Mouse (Mus musculus) heart, embryonic 13.5 days (tissue): Measurements from ENCODE around the gene Zdhhc12. TPM values are rescaled to one million over a fixed set of nuclear protein-coding genes. Genes with fewer than 3 reads are reported as not detected.
A peak's percentile ranks its signal among the peaks of the same experiment; 100 is the strongest.

Experiments used
- ATAC-seq: fragments of 200-750 bp; cut with Nextera tagmentation; 2 replicates; pipeline ENCODE4 v1.8.0; 2017; ENCODE audit warnings: moderate TSS enrichment; ENCODE audit not compliant: insufficient number of reproducible peaks, low FRiP score, low TSS enrichment; ENCODE audit errors: extremely low read depth
- H3K27ac ChIP-seq: fragments of 300-500 bp; sonication (generic); replicated peaks from 2 replicates; pipeline ENCODE4 v1.5.1; 2015; ENCODE audit warnings: moderate library complexity, mild to moderate bottlenecking, inconsistent platforms
- H3K27me3 ChIP-seq: fragments of 300-500 bp; sonication (generic); replicated peaks from 2 replicates; pipeline ENCODE4 v1.6.1; 2015; ENCODE audit warnings: mild to moderate bottlenecking, inconsistent platforms
- H3K36me3 ChIP-seq: fragments of 300-500 bp; sonication (generic); 2 replicates; pipeline ENCODE4 v1.6.1; 2015; ENCODE audit warnings: mild to moderate bottlenecking, inconsistent platforms
- H3K4me1 ChIP-seq: fragments of 300-500 bp; sonication (generic); 2 replicates; pipeline ENCODE4 v1.6.1; 2015; ENCODE audit warnings: inconsistent platforms
- H3K4me2 ChIP-seq: fragments of 300-500 bp; sonication (generic); 2 replicates; pipeline ENCODE4 v1.6.1; 2015; ENCODE audit warnings: inconsistent platforms, mild to moderate bottlenecking, moderate library complexity
- H3K4me3 ChIP-seq: fragments of 300-500 bp; sonication (generic); 2 replicates; pipeline ENCODE4 v1.5.1; 2015; ENCODE audit warnings: moderate library complexity, mild to moderate bottlenecking, inconsistent platforms
- H3K9ac ChIP-seq: fragments of 300-500 bp; sonication (generic); 2 replicates; pipeline ENCODE4 v1.6.1; 2015; ENCODE audit warnings: inconsistent platforms, mild to moderate bottlenecking, moderate library complexity
- H3K9me3 ChIP-seq: fragments of 300-500 bp; sonication (generic); 2 replicates; pipeline ENCODE4 v1.6.1; 2016; ENCODE audit warnings: inconsistent platforms
- WGBS: fragments of 180-500 bp; shearing (Covaris S2); methylation state at CpG from one replicate; pipeline ENCODE4 v1.1.7; 2015; ENCODE audit warnings: mixed read lengths; 5-methylcytosine and 5-hydroxymethylcytosine counted together
- polyA plus RNA-seq: library from polyadenylated mRNA; unstranded; fragments of >200 nt; fragmentation: Nextera tagmentation; extraction: Ambion mirVana; gene quantifications from 2 replicates; pipeline ENCODE4 v1.2.1, GENCODE M21; 2015

The Zdhhc12 gene
- polyA plus RNA-seq, 1 experiment from 2014 or later = 36.5 TPM

GRCm38 (mm10) chr2:30047127-30047526 is 46.3 kb downstream of the Zdhhc12 start:
- Histone ChIP-seq H3K4me1 (peaks cover 13% of the 10 kb centered on the region), H3K36me3 (peaks cover 10% of the 10 kb centered on the region; the same call in 1 of the 2 replicates), H3K4me2 (no peak overlapping the region), H3K9me3 (no peaks in the 10 kb centered on the region), H3K9ac (no peak overlapping the region), H3K27me3 (no peaks in the 10 kb centered on the region; the same call in 1 of the 2 replicates), H3K27ac (no peak overlapping the region), H3K4me3 (no peak overlapping the region)
- no peak for ATAC-seq
- 91% methylated on average over 6 of the region's 6 CpGs for WGBS

- Histone ChIP-seq H3K9ac (no peak overlapping the region), H3K4me2 (no peak overlapping the region), H3K27me3 (no peaks in the 10 kb centered on the region), H3K27ac (no peak overlapping the region), H3K9me3 (no peaks in the 10 kb centered on the region), H3K4me3 (no peak overlapping the region), H3K4me1 (peaks cover 13% of the 10 kb centered on the region), H3K36me3 (peaks cover 10% of the 10 kb centered on the region; the same call in 1 of the 2 replicates)
- WGBS = 82% methylated on average over 5 of the region's 5 CpGs
- no peak for ATAC-seq
Measured at GRCm38 (mm10) chr2:30044550-30044949, 48.9 kb downstream of the Zdhhc12 start.

GRCm38 (mm10) chr2:30042445-30042844 is 51.0 kb downstream of the Zdhhc12 start:
- no peak for ATAC-seq
- H3K4me1 ChIP-seq = 0 out of 2 replicates have a peak, but pooled peaks cover 6% of the 10 kb centered on the region
- WGBS = 13% methylated on average over 4 of the region's 4 CpGs

More at GRCm38 (mm10) chr2:30042445-30042844, 51.0 kb downstream of the Zdhhc12 start:
- H3K4me2 ChIP-seq = no peak overlapping the region
- H3K9ac ChIP-seq = peak overlapping the region; percentile 4; the same call in 1 of the 2 replicates
- peaks cover 19% of the 10 kb centered on the region for H3K36me3 ChIP-seq
- no peaks in the 10 kb centered on the region for H3K9me3 ChIP-seq
- H3K27ac ChIP-seq = no peak overlapping the region
- H3K4me3 ChIP-seq = no peak overlapping the region
- no peaks in the 10 kb centered on the region for H3K27me3 ChIP-seq

Other genes with a start within 250 kb of the Zdhhc12 start
- gene Cercam, start 224.5 kb downstream of the Zdhhc12 start, polyA plus RNA-seq = 19.6 and 21.5 TPM in 2 replicates
- gene Odf2, start 204.4 kb downstream of the Zdhhc12 start, polyA plus RNA-seq = 47.0 and 47.2 TPM in 2 replicates
- gene Gle1, start 158.2 kb downstream of the Zdhhc12 start, polyA plus RNA-seq = 33.1 and 39.7 TPM in 2 replicates
- gene Sptan1, start 128.1 kb downstream of the Zdhhc12 start, polyA plus RNA-seq = 86.6 and 89.5 TPM in 2 replicates
- gene Wdr34, start 44.8 kb downstream of the Zdhhc12 start, polyA plus RNA-seq = 17.9 and 18.8 TPM in 2 replicates
- 214 and 239 TPM in 2 replicates for gene Set, start 36.3 kb downstream of the Zdhhc12 start, polyA plus RNA-seq
- 13.1 and 13.2 TPM in 2 replicates for gene Pkn3, start 16.0 kb downstream of the Zdhhc12 start, polyA plus RNA-seq
- 5.6 and 6.3 TPM in 2 replicates for gene Zer1, start 30.9 kb upstream of the Zdhhc12 start, polyA plus RNA-seq
- gene Tbc1d13, start 40.1 kb upstream of the Zdhhc12 start, polyA plus RNA-seq = 5.1 and 5.5 TPM in 2 replicates
- gene Endog, start 77.8 kb upstream of the Zdhhc12 start, polyA plus RNA-seq = 30.4 and 30.6 TPM in 2 replicates
- gene Spout1, start 84.8 kb upstream of the Zdhhc12 start, polyA plus RNA-seq = 33.6 TPM in 2 replicates
- gene Kyat1, start 112.2 kb upstream of the Zdhhc12 start, polyA plus RNA-seq = 16.3 and 17.2 TPM in 2 replicates
- gene Lrrc8a, start 144.1 kb upstream of the Zdhhc12 start, polyA plus RNA-seq = 39.6 and 41.9 TPM in 2 replicates
- 0.19 and 0.27 TPM in 2 replicates for gene Gm28035, start 146.9 kb upstream of the Zdhhc12 start, polyA plus RNA-seq
- gene Phyhd1, start 172.6 kb upstream of the Zdhhc12 start, polyA plus RNA-seq = 7.0 and 8.2 TPM in 2 replicates
- not detected in 2 replicates for gene Gm28038, start 187.4 kb upstream of the Zdhhc12 start, polyA plus RNA-seq
- 27.8 and 30.3 TPM in 2 replicates for gene Dolk, start 192.7 kb upstream of the Zdhhc12 start, polyA plus RNA-seq
- gene Nup188, start 192.7 kb upstream of the Zdhhc12 start, polyA plus RNA-seq = 22.2 and 25.7 TPM in 2 replicates